Mouse (Mus musculus) liver, embryonic 16.5 days (tissue): ENCODE results near the gene Dzip1. TPM values are rescaled to one million over a fixed set of nuclear protein-coding genes. Genes with fewer than 3 reads are reported as not detected.

ENCODE experiments used
- ATAC-seq: fragments of 200-750 bp; cut with Nextera tagmentation; 2 replicates; pipeline ENCODE4 v1.8.0; 2017; ENCODE audit warnings: low read depth, mild to moderate bottlenecking, moderate number of reproducible peaks, moderate library complexity
- H3K27ac ChIP-seq: fragments of 300-500 bp; sonication (generic); 2 replicates; pipeline ENCODE4 v1.5.1; 2014; ENCODE audit warnings: mild to moderate bottlenecking, low read length
- H3K27me3 ChIP-seq: fragments of 300-500 bp; sonication (generic); 2 replicates; pipeline ENCODE4 v1.6.1; 2014; ENCODE audit warnings: low read depth, low read length, mixed read lengths; ENCODE audit not compliant: control insufficient read depth, insufficient read depth
- H3K36me3 ChIP-seq: fragments of 300-500 bp; sonication (generic); 2 replicates; pipeline ENCODE4 v1.6.1; 2014; ENCODE audit warnings: mild to moderate bottlenecking; ENCODE audit not compliant: control insufficient read depth, insufficient read depth
- H3K4me1 ChIP-seq: fragments of 300-500 bp; sonication (generic); 2 replicates; pipeline ENCODE4 v1.6.1; 2014; ENCODE audit warnings: low read depth, low read length, mixed read lengths; ENCODE audit not compliant: control insufficient read depth
- H3K4me2 ChIP-seq: fragments of 300-500 bp; sonication (generic); 2 replicates; pipeline ENCODE4 v1.6.1; 2014; ENCODE audit warnings: low read depth, low read length, mixed read lengths
- H3K4me3 ChIP-seq: fragments of 300-500 bp; sonication (generic); 2 replicates; pipeline ENCODE4 v1.5.1; 2014; ENCODE audit warnings: low read depth, mild to moderate bottlenecking, low read length
- H3K9ac ChIP-seq: fragments of 300-500 bp; sonication (generic); 2 replicates; pipeline ENCODE4 v1.6.1; 2014; ENCODE audit warnings: low read depth, low read length
- H3K9me3 ChIP-seq: fragments of 300-500 bp; sonication (generic); replicated peaks from 2 replicates; pipeline ENCODE4 v1.6.1; 2016; ENCODE audit warnings: low read length; ENCODE audit not compliant: control insufficient read depth
- WGBS: fragments of 180-500 bp; shearing (Covaris S2); extraction: QIAGEN DNeasy Blood & Tissue Kit; methylation state at CpG from one replicate; pipeline ENCODE4 v1.1.7; 2014; ENCODE audit not compliant: insufficient replicate concordance; 5-methylcytosine and 5-hydroxymethylcytosine counted together
- polyA plus RNA-seq: library from polyadenylated mRNA; unstranded; fragments of >200 nt; fragmentation: Nextera tagmentation; extraction: Ambion mirVana; gene quantifications from 2 replicates; pipeline ENCODE4 v1.2.1, GENCODE M21; 2015

The Dzip1 gene
- polyA plus RNA-seq, 1 experiment from 2014 or later = 1.4 TPM

GRCm38 (mm10) chr14:118854371-118855114 lies 70.7 kb downstream of the Dzip1 start:
- no peak overlapping the region for H3K9ac ChIP-seq
- H3K4me2 ChIP-seq = peak overlapping the region; percentile 74
- H3K4me3 ChIP-seq = peak overlapping the region; percentile 51
- no peak overlapping the region for H3K27ac ChIP-seq
- 3% methylated on average over 41 of the region's 48 CpGs for WGBS
- peak; percentile 19; the same call in 1 of the 2 replicates for ATAC-seq
- H3K4me1 ChIP-seq = peaks cover 7% of the 10 kb centered on the region
- no peaks in the 10 kb centered on the region for H3K9me3 ChIP-seq
- H3K27me3 ChIP-seq = peaks cover 24% of the 10 kb centered on the region
- H3K36me3 ChIP-seq = no peaks in the 10 kb centered on the region

- no peak overlapping the region for H3K4me3 ChIP-seq
- WGBS = 44% methylated on average over 6 of the region's 6 CpGs
Observed at GRCm38 (mm10) chr14:118851496-118852107, 73.7 kb downstream of the Dzip1 start.

GRCm38 (mm10) chr14:118850696-118851035 lies 74.6 kb downstream of the Dzip1 start:
- H3K27me3 ChIP-seq = peaks cover 20% of the 10 kb centered on the region
- ATAC-seq = no peak
- no peak overlapping the region for H3K4me2 ChIP-seq
- WGBS = 41% methylated on average over 4 of the region's 4 CpGs
- peaks cover 7% of the 10 kb centered on the region for H3K4me1 ChIP-seq
- no peaks in the 10 kb centered on the region for H3K9me3 ChIP-seq
- no peaks in the 10 kb centered on the region for H3K36me3 ChIP-seq
- H3K9ac ChIP-seq = no peak overlapping the region
- H3K4me3 ChIP-seq = no peak overlapping the region
- no peak overlapping the region for H3K27ac ChIP-seq

More at GRCm38 (mm10) chr14:118851496-118852107, 73.7 kb downstream of the Dzip1 start:
- Histone ChIP-seq H3K27ac (no peak overlapping the region), H3K9me3 (no peaks in the 10 kb centered on the region), H3K4me2 (no peak overlapping the region), H3K4me1 (peaks cover 7% of the 10 kb centered on the region), H3K27me3 (peaks cover 24% of the 10 kb centered on the region), H3K36me3 (no peaks in the 10 kb centered on the region), H3K9ac (no peak overlapping the region)
- ATAC-seq = no peak

- Histone ChIP-seq H3K36me3 (no peaks in the 10 kb centered on the region), H3K4me1 (peaks cover 3% of the 10 kb centered on the region), H3K27me3 (peaks cover 15% of the 10 kb centered on the region), H3K27ac (no peak overlapping the region), H3K4me2 (no peak overlapping the region), H3K9me3 (no peaks in the 10 kb centered on the region), H3K4me3 (no peak overlapping the region), H3K9ac (no peak overlapping the region)
- 49% methylated on average over 11 of the region's 11 CpGs for WGBS
- no peak for ATAC-seq
Observed at GRCm38 (mm10) chr14:118850011-118850695, 75.1 kb downstream of the Dzip1 start.

- no peak overlapping the region for H3K9ac ChIP-seq
- H3K27me3 ChIP-seq = no peaks in the 10 kb centered on the region; the same call in 1 of the 2 replicates
- H3K4me2 ChIP-seq = no peak overlapping the region
- H3K36me3 ChIP-seq = no peaks in the 10 kb centered on the region
- H3K9me3 ChIP-seq = no peaks in the 10 kb centered on the region
- no peak for ATAC-seq
- WGBS = 58% methylated on average over 7 of the region's 7 CpGs
- H3K4me3 ChIP-seq = no peak overlapping the region
- no peak overlapping the region for H3K27ac ChIP-seq
- H3K4me1 ChIP-seq = no peaks in the 10 kb centered on the region
Observed at GRCm38 (mm10) chr14:118848171-118848570, 77.1 kb downstream of the Dzip1 start.

- H3K9ac ChIP-seq = no peak overlapping the region
- no peak for ATAC-seq
- no peak overlapping the region for H3K4me2 ChIP-seq
- 76% methylated on average over 10 of the region's 10 CpGs for WGBS
- H3K4me1 ChIP-seq = no peaks in the 10 kb centered on the region
- H3K4me3 ChIP-seq = no peak overlapping the region
- H3K27me3 ChIP-seq = no peaks in the 10 kb centered on the region; the same call in 1 of the 2 replicates
- H3K36me3 ChIP-seq = no peaks in the 10 kb centered on the region
- H3K9me3 ChIP-seq = no peaks in the 10 kb centered on the region
- no peak overlapping the region for H3K27ac ChIP-seq
Observed at GRCm38 (mm10) chr14:118846834-118847233, 78.4 kb downstream of the Dzip1 start.

- H3K9me3 ChIP-seq = no peaks in the 10 kb centered on the region
- no peak overlapping the region for H3K4me3 ChIP-seq
- H3K4me2 ChIP-seq = no peak overlapping the region
- ATAC-seq = no peak
- no peaks in the 10 kb centered on the region for H3K36me3 ChIP-seq
- no peak overlapping the region for H3K9ac ChIP-seq
- no peaks in the 10 kb centered on the region; the same call in 1 of the 2 replicates for H3K27me3 ChIP-seq
- H3K4me1 ChIP-seq = peaks cover 3% of the 10 kb centered on the region; the same call in 1 of the 2 replicates
- WGBS = 41% methylated on average over 3 of the region's 3 CpGs
- H3K27ac ChIP-seq = no peak overlapping the region
Observed at GRCm38 (mm10) chr14:118842353-118842752, 82.9 kb downstream of the Dzip1 start.

GRCm38 (mm10) chr14:118840027-118840426 lies 85.2 kb downstream of the Dzip1 start:
- Histone ChIP-seq H3K9ac (no peak overlapping the region), H3K4me3 (no peak overlapping the region), H3K4me1 (peaks cover 8% of the 10 kb centered on the region), H3K9me3 (no peaks in the 10 kb centered on the region), H3K36me3 (no peaks in the 10 kb centered on the region), H3K27me3 (no peaks in the 10 kb centered on the region; the same call in 1 of the 2 replicates), H3K27ac (no peak overlapping the region), H3K4me2 (no peak overlapping the region)
- WGBS = 82% methylated on average over 1 of the region's 1 CpGs
- ATAC-seq = no peak

- Histone ChIP-seq H3K4me1 (peaks cover 8% of the 10 kb centered on the region), H3K9ac (no peak overlapping the region), H3K4me2 (no peak overlapping the region), H3K36me3 (no peaks in the 10 kb centered on the region), H3K27ac (no peak overlapping the region), H3K27me3 (no peaks in the 10 kb centered on the region; the same call in 1 of the 2 replicates), H3K9me3 (no peaks in the 10 kb centered on the region), H3K4me3 (no peak overlapping the region)
- WGBS = 58% methylated on average over 5 of the region's 5 CpGs
- ATAC-seq = no peak
Observed at GRCm38 (mm10) chr14:118839416-118839815, 85.8 kb downstream of the Dzip1 start.
